28 mouse cellular contexts compared by ENCODE assay signal in genomic region chr17:88582999-88583398, GRCm38 (mm10). TPM values are rescaled to one million over a fixed set of nuclear protein-coding genes. Genes with fewer than 3 reads are reported as not detected.
DNase-seq lines count a peak whose midpoint lies in the region; ATAC-seq and TF ChIP-seq lines count a peak whose summit lies in the region.
"Had no signal": no experiment of that assay in that cellular context is flagged by ENCODE, and none has a peak within 500 bp of the region (broad histone marks: within the 10 kb centered on the region; RNA-seq: fewer than 3 reads in every experiment).

No protein-coding gene starts in this region.

- 0 out of 2 replicates have a peak overlapping the region, but pooled peaks have one; percentile 74 for H3K27ac ChIP-seq in liver, postnatal 0 days (ENCODE audit: low read depth)
- no peak overlapping the region for H3K27ac ChIP-seq in liver, embryonic 12.5 days
- H3K27ac ChIP-seq in intestine, embryonic 15.5 days: peak overlapping the region; percentile 45; the same call in 1 of the 2 replicates
- H3K27ac ChIP-seq in stomach, postnatal 0 days (replicated peaks): peak overlapping the region; percentile 56; the same call in 1 of the 2 replicates
- H3K27ac ChIP-seq: embryonic facial prominence, embryonic 12.5 days; heart, adult 2 months; hindbrain, embryonic 14.5 days; liver, embryonic 15.5 days; midbrain, embryonic 15.5 days; neural tube, embryonic 15.5 days had no signal

- WGBS in liver, postnatal 0 days (ENCODE audit: insufficient replicate concordance): 93% methylated on average over 11 of the region's 11 CpGs
- 86% methylated on average over 11 of the region's 11 CpGs for WGBS in liver, embryonic 12.5 days (ENCODE audit: insufficient replicate concordance)
- WGBS in intestine, embryonic 15.5 days: 73% methylated on average over 11 of the region's 11 CpGs
- 55% methylated on average over 11 of the region's 11 CpGs for WGBS in stomach, postnatal 0 days

- no peak overlapping the region for H3K9ac ChIP-seq in liver, postnatal 0 days (replicated peaks)
- no peak overlapping the region for H3K9ac ChIP-seq in liver, embryonic 12.5 days
- no peak overlapping the region for H3K9ac ChIP-seq in intestine, embryonic 15.5 days
- H3K9ac ChIP-seq in stomach, postnatal 0 days (ENCODE audit: low read length): no peak overlapping the region
- H3K9ac ChIP-seq: embryonic facial prominence, embryonic 12.5 days; heart, embryonic 12.5 days; hindbrain, embryonic 14.5 days; liver, embryonic 15.5 days; midbrain, embryonic 15.5 days; neural tube, embryonic 15.5 days had no signal

- peaks cover 57% of the 10 kb centered on the region for H3K36me3 ChIP-seq in liver, postnatal 0 days (replicated peaks; ENCODE audit: insufficient read depth, low read length)
- peaks cover 84% of the 10 kb centered on the region for H3K36me3 ChIP-seq in liver, embryonic 12.5 days
- H3K36me3 ChIP-seq in intestine, embryonic 15.5 days: peaks cover 25% of the 10 kb centered on the region
- H3K36me3 ChIP-seq in stomach, postnatal 0 days (ENCODE audit: control insufficient read depth, insufficient read depth, low read length): peaks cover 3% of the 10 kb centered on the region

- no peak for TF ChIP-seq CTCF in liver, postnatal 0 days (IDR thresholded peaks at IDR 0.05; ENCODE audit: low read depth)
- no peak for TF ChIP-seq CTCF in stomach, postnatal 0 days (IDR thresholded peaks at IDR 0.05; ENCODE audit: low read depth)

- ATAC-seq in liver, postnatal 0 days: no peak
- no peak for ATAC-seq in liver, embryonic 12.5 days
- peak; percentile 42 for ATAC-seq in intestine, embryonic 15.5 days
- peak; percentile 18; the same call in 1 of the 2 replicates for ATAC-seq in stomach, postnatal 0 days (ENCODE audit: low FRiP score, low TSS enrichment)
- ATAC-seq: forebrain, embryonic 14.5 days; midbrain, embryonic 15.5 days had no signal

- H3K4me2 ChIP-seq in liver, postnatal 0 days (ENCODE audit: low read depth, low read length): no peak overlapping the region
- H3K4me2 ChIP-seq in liver, embryonic 12.5 days: no peak overlapping the region
- H3K4me2 ChIP-seq in intestine, embryonic 15.5 days (replicated peaks): no peak overlapping the region
- peak overlapping the region; percentile 17; the same call in 1 of the 2 replicates for H3K4me2 ChIP-seq in stomach, postnatal 0 days (replicated peaks; ENCODE audit: low read depth)
- H3K4me2 ChIP-seq: embryonic facial prominence, embryonic 12.5 days; heart, embryonic 12.5 days; hindbrain, embryonic 14.5 days; liver, embryonic 15.5 days; midbrain, embryonic 15.5 days; neural tube, embryonic 15.5 days had no signal

- no peak overlapping the region for H3K4me3 ChIP-seq in liver, postnatal 0 days (ENCODE audit: low read depth, low read length)
- H3K4me3 ChIP-seq in liver, embryonic 12.5 days: no peak overlapping the region
- no peak overlapping the region for H3K4me3 ChIP-seq in intestine, embryonic 15.5 days (replicated peaks)
- H3K4me3 ChIP-seq in stomach, postnatal 0 days (ENCODE audit: low read depth, low read length): no peak overlapping the region
- H3K4me3 ChIP-seq: embryonic facial prominence, embryonic 12.5 days; heart, adult 2 months; heart, embryonic 12.5 days; liver, embryonic 15.5 days; midbrain, embryonic 15.5 days; neural tube, embryonic 15.5 days had no signal

- H3K27me3 ChIP-seq in liver, postnatal 0 days (ENCODE audit: insufficient read depth, low read length): no peaks in the 10 kb centered on the region
- H3K27me3 ChIP-seq in liver, embryonic 12.5 days (replicated peaks): no peaks in the 10 kb centered on the region
- H3K27me3 ChIP-seq in intestine, embryonic 15.5 days (replicated peaks): no peaks in the 10 kb centered on the region
- H3K27me3 ChIP-seq in stomach, postnatal 0 days (ENCODE audit: control insufficient read depth, insufficient read depth, low read length): no peaks in the 10 kb centered on the region
- H3K27me3 ChIP-seq: embryonic facial prominence, embryonic 12.5 days; heart, embryonic 12.5 days; liver, embryonic 15.5 days; midbrain, embryonic 15.5 days; neural tube, embryonic 15.5 days had no signal

- H3K9me3 ChIP-seq in liver, postnatal 0 days (ENCODE audit: low read length): 0 out of 2 replicates have a peak, but pooled peaks cover 4% of the 10 kb centered on the region
- no peaks in the 10 kb centered on the region for H3K9me3 ChIP-seq in liver, embryonic 12.5 days (replicated peaks)
- H3K9me3 ChIP-seq in intestine, embryonic 15.5 days: no peaks in the 10 kb centered on the region
- no peaks in the 10 kb centered on the region for H3K9me3 ChIP-seq in stomach, postnatal 0 days (ENCODE audit: control insufficient read depth, low read length)
- H3K9me3 ChIP-seq: embryonic facial prominence, embryonic 12.5 days; G1E; heart, embryonic 12.5 days; liver, embryonic 15.5 days; midbrain, embryonic 15.5 days; neural tube, embryonic 15.5 days had no signal

- peaks cover 3% of the 10 kb centered on the region for H3K4me1 ChIP-seq in liver, postnatal 0 days (ENCODE audit: insufficient read depth)
- no peaks in the 10 kb centered on the region for H3K4me1 ChIP-seq in liver, embryonic 12.5 days
- peaks cover 14% of the 10 kb centered on the region; the same call in 1 of the 2 replicates for H3K4me1 ChIP-seq in intestine, embryonic 15.5 days (replicated peaks)
- H3K4me1 ChIP-seq in stomach, postnatal 0 days (replicated peaks; ENCODE audit: control insufficient read depth, insufficient read depth): no peaks in the 10 kb centered on the region
- H3K4me1 ChIP-seq: embryonic facial prominence, embryonic 12.5 days; heart, embryonic 12.5 days; liver, embryonic 15.5 days had no signal

- DNase-seq in liver, postnatal 0 days: no peak
- DNase-seq in lung, postnatal 25 days (ENCODE audit: low spot score): peak; percentile 31
- DNase-seq in stomach, postnatal 0 days (ENCODE audit: low spot score): peak; percentile 25
- DNase-seq in heart, adult 18-20 months: no peak
- no peak for DNase-seq in thymus, postnatal 14 days
- DNase-seq: adrenal gland, adult 8-10 months; cerebellum, adult 8-10 months; cerebellum, postnatal 25 days; gastrocnemius, postnatal 14 days; heart, adult 2 months; kidney, adult 8-10 months; kidney, postnatal 10 days; layer of hippocampus, adult 9-11 months; liver; retina, postnatal 1 day; right cerebral cortex, postnatal 25 days; thymus, postnatal 25 days had no signal

- no peak for TF ChIP-seq EP300 in liver, postnatal 0 days (IDR thresholded peaks at IDR 0.05; ENCODE audit: low read depth)
- no peak for TF ChIP-seq EP300 in stomach, postnatal 0 days (optimal IDR thresholded peaks at IDR 0.05)

RNA-seq across cellular contexts. Expression of gene Ston1, which starts 14.5 kb away (rescaled TPM):
- 0.70 and 0.99 TPM in 2 replicates for polyA plus RNA-seq in liver, postnatal 0 days (2015; fragmentation: Nextera tagmentation; extraction: Ambion mirVana)
- polyA plus RNA-seq in liver, embryonic 12.5 days (2016; fragmentation: Nextera tagmentation; extraction: Ambion mirVana): 1.4 TPM in 2 replicates
- polyA plus RNA-seq in intestine, embryonic 15.5 days (2015; fragmentation: Nextera tagmentation; extraction: Ambion mirVana): 6.2 and 6.6 TPM in 2 replicates
- 3.1 and 5.1 TPM in 2 replicates for polyA plus RNA-seq in stomach, postnatal 0 days (2015; fragmentation: Nextera tagmentation; extraction: Ambion mirVana)
- total RNA-seq in heart, adult 18-20 months (2021): 10 to 100 TPM; 19.3 to 20.6 TPM
- total RNA-seq: hematopoietic stem cell, adult 5-6 weeks had no signal

RNA-seq across cellular contexts. Expression of gene Ppp1r21, which starts 53.1 kb away (rescaled TPM):
- polyA plus RNA-seq in liver, postnatal 0 days (2015; fragmentation: Nextera tagmentation; extraction: Ambion mirVana): 9.0 TPM in 2 replicates
- 8.8 and 11.2 TPM in 2 replicates for polyA plus RNA-seq in liver, embryonic 12.5 days (2016; fragmentation: Nextera tagmentation; extraction: Ambion mirVana)
- polyA plus RNA-seq in intestine, embryonic 15.5 days (2015; fragmentation: Nextera tagmentation; extraction: Ambion mirVana): 21.4 and 22.4 TPM in 2 replicates
- polyA plus RNA-seq in stomach, postnatal 0 days (2015; fragmentation: Nextera tagmentation; extraction: Ambion mirVana): 10.4 and 11.1 TPM in 2 replicates
- 10 to 100 TPM; 10.1 to 10.8 TPM for total RNA-seq in heart, adult 18-20 months (2021)

Comparison
In these comparisons a context has a peak if more than half of its experiments do, and no peak if none do; other contexts are left out.
1. ATAC-seq: peak in intestine, embryonic 15.5 days (single experiment) and stomach, postnatal 0 days (single experiment); none in liver, postnatal 0 days (single experiment) and liver, embryonic 12.5 days (single experiment).
2. DNase-seq: peak in lung, postnatal 25 days (single experiment) and stomach, postnatal 0 days (single experiment); none in liver, postnatal 0 days (single experiment), heart, adult 18-20 months (0 of 2) and thymus, postnatal 14 days (single experiment).